Mouse (Mus musculus) cerebellum, adult 9-10 months (tissue): ENCODE measurements around the gene Cmah.

Experiments
- DNase-seq: peaks from one replicate; pipeline ENCODE4 v3.0.0; 2022

The Cmah gene

GRCm38 (mm10) chr13:24520796-24521195 lies 193.6 kb downstream of the Cmah start:
- no peak for DNase-seq

- no peak for DNase-seq
Observed at GRCm38 (mm10) chr13:24521446-24522342, 194.5 kb downstream of the Cmah start.

GRCm38 (mm10) chr13:24522343-24522837 lies 195.2 kb downstream of the Cmah start:
- no peak for DNase-seq

GRCm38 (mm10) chr13:24523587-24524221 lies 196.5 kb downstream of the Cmah start:
- no peak for DNase-seq

- no peak for DNase-seq
Observed at GRCm38 (mm10) chr13:24524468-24524867, 197.3 kb downstream of the Cmah start.

- DNase-seq = no peak
Observed at GRCm38 (mm10) chr13:24525551-24525950, 198.3 kb downstream of the Cmah start.

- no peak for DNase-seq
Observed at GRCm38 (mm10) chr13:24526916-24527315, 199.7 kb downstream of the Cmah start.
